Mouse (Mus musculus): Measurements from ENCODE around the gene Ggct. TPM values are rescaled to one million over a fixed set of nuclear protein-coding genes. Genes with fewer than 3 reads are reported as not detected.
"Not testable (repeated sequence)": the region's sequence is repeated elsewhere in the genome, so short reads cannot be mapped to it uniquely, and the experiment has no call there.

The Ggct gene
- polyA plus RNA-seq, 1 experiment from 2014 or later = 9.9 TPM

DNA sequence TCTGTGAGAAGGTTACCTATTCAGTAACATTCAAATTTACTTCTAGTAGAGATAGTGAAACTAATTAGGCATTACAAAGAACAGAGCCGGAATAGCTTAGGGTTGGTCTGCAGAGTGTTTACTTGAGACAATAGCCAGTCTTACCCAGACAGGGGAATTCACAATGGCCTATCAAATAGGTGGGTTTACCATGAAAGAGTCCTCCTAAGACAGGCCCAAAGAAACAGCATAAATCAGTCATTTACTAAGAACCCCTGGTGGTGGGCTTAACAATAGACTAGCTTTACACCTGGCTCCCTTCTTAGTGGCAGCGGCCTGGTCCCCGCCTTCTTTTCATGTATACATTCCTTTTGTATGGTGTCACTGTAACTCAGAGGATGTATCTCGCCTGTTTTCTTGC lies 39.4 kb downstream of the Ggct start:
- not testable (repeated sequence) for ATAC-seq (replicated peaks; ENCODE audit: low FRiP score, low TSS enrichment, low read depth); H3K27ac ChIP-seq (ENCODE audit: low read depth); H3K36me3 ChIP-seq (ENCODE audit: control insufficient read depth, insufficient read depth, low read length); H3K4me1 ChIP-seq (replicated peaks; ENCODE audit: control insufficient read depth, insufficient read depth, low read length); H3K4me2 ChIP-seq (ENCODE audit: low read length); DNase-seq (ENCODE audit: low spot score); H3K4me3 ChIP-seq (ENCODE audit: low read depth, low read length); H3K27me3 ChIP-seq (replicated peaks; ENCODE audit: control insufficient read depth, insufficient read depth, low read length); H3K9ac ChIP-seq (ENCODE audit: low read length); H3K9me3 ChIP-seq (ENCODE audit: control insufficient read depth, low read length)
- 86% methylated on average over 4 of the region's 4 CpGs for WGBS

GRCm38 (mm10) chr6:54952542-54952941 lies 40.2 kb downstream of the Ggct start:
- Histone ChIP-seq H3K27ac (ENCODE audit: low read depth) (no peak overlapping the region), H3K36me3 (ENCODE audit: control insufficient read depth, insufficient read depth, low read length) (no peaks in the 10 kb centered on the region), H3K4me3 (ENCODE audit: low read depth, low read length) (no peak overlapping the region), H3K27me3 (replicated peaks; ENCODE audit: control insufficient read depth, insufficient read depth, low read length) (no peaks in the 10 kb centered on the region), H3K9ac (ENCODE audit: low read length) (no peak overlapping the region), H3K4me2 (ENCODE audit: low read length) (no peak overlapping the region), H3K4me1 (replicated peaks; ENCODE audit: control insufficient read depth, insufficient read depth, low read length) (no peaks in the 10 kb centered on the region), H3K9me3 (ENCODE audit: control insufficient read depth, low read length) (0 out of 2 replicates have a peak, but pooled peaks cover 4% of the 10 kb centered on the region)
- DNase-seq (ENCODE audit: low spot score) (no peak), ATAC-seq (replicated peaks; ENCODE audit: low FRiP score, low TSS enrichment, low read depth) (no peak)
- WGBS = 92% methylated on average over 3 of the region's 3 CpGs

DNA sequence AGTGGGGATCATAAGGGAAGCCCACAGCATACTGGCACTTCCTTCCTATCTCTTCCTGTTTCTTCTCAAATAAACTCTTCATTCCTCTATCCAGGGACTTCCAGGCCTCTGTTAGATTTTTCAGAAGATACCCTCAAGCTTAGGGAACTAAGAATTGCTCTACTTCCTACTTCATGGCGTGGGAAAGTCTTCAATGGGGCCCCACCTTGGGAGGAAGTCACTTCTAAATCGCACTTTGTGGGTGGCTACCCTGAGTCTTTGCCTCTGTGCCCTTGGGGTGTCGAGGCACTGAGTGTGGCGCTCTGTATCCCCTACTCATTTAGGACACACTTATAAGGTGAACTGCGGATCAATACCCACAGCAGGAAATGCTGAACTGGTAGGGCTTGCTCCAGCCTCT lies 44.1 kb downstream of the Ggct start:
- Histone ChIP-seq H3K4me1 (replicated peaks; ENCODE audit: control insufficient read depth, insufficient read depth, low read length) (no peaks in the 10 kb centered on the region), H3K27me3 (replicated peaks; ENCODE audit: control insufficient read depth, insufficient read depth, low read length) (0 out of 2 replicates have a peak, but pooled peaks cover 10% of the 10 kb centered on the region), H3K9me3 (ENCODE audit: control insufficient read depth, low read length) (0 out of 2 replicates have a peak, but pooled peaks cover 4% of the 10 kb centered on the region), H3K4me3 (ENCODE audit: low read depth, low read length) (no peak overlapping the region), H3K27ac (ENCODE audit: low read depth) (no peak overlapping the region), H3K4me2 (ENCODE audit: low read length) (no peak overlapping the region), H3K9ac (ENCODE audit: low read length) (no peak overlapping the region), H3K36me3 (ENCODE audit: control insufficient read depth, insufficient read depth, low read length) (no peaks in the 10 kb centered on the region)
- DNase-seq (ENCODE audit: low spot score) = no peak
- 86% methylated on average over 5 of the region's 5 CpGs for WGBS
- no peak for ATAC-seq (replicated peaks; ENCODE audit: low FRiP score, low TSS enrichment, low read depth)

DNA sequence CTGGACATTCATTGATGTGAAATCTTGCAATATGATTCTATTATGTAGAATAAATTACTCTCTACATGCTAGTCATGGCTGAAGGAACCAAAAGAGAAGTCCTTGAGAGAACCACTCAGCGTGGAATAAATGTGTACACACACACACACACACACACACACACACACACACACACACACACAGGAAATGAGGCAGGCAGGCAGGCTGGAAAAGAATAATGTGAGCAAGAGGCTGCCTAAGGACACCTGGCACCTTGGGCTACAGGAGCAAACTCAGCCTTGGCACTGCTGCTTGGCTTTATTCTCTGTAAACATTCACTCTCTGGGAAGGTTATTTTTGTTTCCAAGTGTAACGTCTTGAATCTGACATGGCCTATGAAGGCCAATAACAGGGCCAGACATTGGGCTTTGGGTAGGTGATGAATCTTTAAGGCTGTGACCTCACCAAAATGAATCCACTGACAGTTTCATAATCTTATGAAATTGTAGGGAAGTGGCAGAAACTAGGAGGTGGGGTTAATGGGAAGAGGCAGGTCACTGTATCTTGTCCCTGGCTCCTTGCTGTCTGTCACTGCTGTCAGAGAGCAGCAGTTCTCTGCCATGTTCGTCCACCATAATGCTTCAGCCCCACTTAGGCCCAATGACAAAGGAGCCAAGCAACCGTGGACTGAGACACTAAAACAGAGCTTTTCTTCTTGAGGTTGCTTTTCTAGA lies 46.4 kb downstream of the Ggct start:
- H3K4me1 ChIP-seq (replicated peaks; ENCODE audit: control insufficient read depth, insufficient read depth, low read length) = no peaks in the 10 kb centered on the region
- H3K9ac ChIP-seq (ENCODE audit: low read length) = no peak overlapping the region
- no peaks in the 10 kb centered on the region for H3K36me3 ChIP-seq (ENCODE audit: control insufficient read depth, insufficient read depth, low read length)
- no peaks in the 10 kb centered on the region for H3K9me3 ChIP-seq (ENCODE audit: control insufficient read depth, low read length)
- H3K4me2 ChIP-seq (ENCODE audit: low read length) = no peak overlapping the region
- no peak overlapping the region for H3K27ac ChIP-seq (ENCODE audit: low read depth)
- ATAC-seq (replicated peaks; ENCODE audit: low FRiP score, low TSS enrichment, low read depth) = no peak
- DNase-seq (ENCODE audit: low spot score) = no peak
- WGBS = 70% methylated on average over 4 of the region's 4 CpGs
- H3K4me3 ChIP-seq (ENCODE audit: low read depth, low read length) = no peak overlapping the region
- peaks cover 18% of the 10 kb centered on the region; the same call in 1 of the 2 replicates for H3K27me3 ChIP-seq (replicated peaks; ENCODE audit: control insufficient read depth, insufficient read depth, low read length)

GRCm38 (mm10) chr6:54944551-54944950 lies 48.2 kb downstream of the Ggct start:
- no peak overlapping the region for H3K9ac ChIP-seq (ENCODE audit: low read length)
- no peaks in the 10 kb centered on the region; the same call in 1 of the 2 replicates for H3K4me1 ChIP-seq (replicated peaks; ENCODE audit: control insufficient read depth, insufficient read depth, low read length)
- H3K4me2 ChIP-seq (ENCODE audit: low read length) = no peak overlapping the region
- 77% methylated on average over 16 of the region's 16 CpGs for WGBS
- peaks cover 18% of the 10 kb centered on the region; the same call in 1 of the 2 replicates for H3K27me3 ChIP-seq (replicated peaks; ENCODE audit: control insufficient read depth, insufficient read depth, low read length)
- no peaks in the 10 kb centered on the region for H3K36me3 ChIP-seq (ENCODE audit: control insufficient read depth, insufficient read depth, low read length)
- no peak overlapping the region for H3K4me3 ChIP-seq (ENCODE audit: low read depth, low read length)
- ATAC-seq (replicated peaks; ENCODE audit: low FRiP score, low TSS enrichment, low read depth) (0 out of 2 replicates have a peak, but pooled peaks have one; percentile 7), DNase-seq (ENCODE audit: low spot score) (peak; percentile 55)
- no peak overlapping the region for H3K27ac ChIP-seq (ENCODE audit: low read depth)
- no peaks in the 10 kb centered on the region for H3K9me3 ChIP-seq (ENCODE audit: control insufficient read depth, low read length)

- H3K9me3 ChIP-seq (ENCODE audit: control insufficient read depth, low read length) = no peaks in the 10 kb centered on the region
- H3K36me3 ChIP-seq (ENCODE audit: control insufficient read depth, insufficient read depth, low read length) = no peaks in the 10 kb centered on the region
- H3K4me1 ChIP-seq (replicated peaks; ENCODE audit: control insufficient read depth, insufficient read depth, low read length) = no peaks in the 10 kb centered on the region; the same call in 1 of the 2 replicates
- ATAC-seq (replicated peaks; ENCODE audit: low FRiP score, low TSS enrichment, low read depth) = no peak
- WGBS = 58% methylated on average over 24 of the region's 24 CpGs
- peaks cover 18% of the 10 kb centered on the region; the same call in 1 of the 2 replicates for H3K27me3 ChIP-seq (replicated peaks; ENCODE audit: control insufficient read depth, insufficient read depth, low read length)
- no peak overlapping the region for H3K4me3 ChIP-seq (ENCODE audit: low read depth, low read length)
- no peak overlapping the region for H3K4me2 ChIP-seq (ENCODE audit: low read length)
- no peak for DNase-seq (ENCODE audit: low spot score)
- H3K9ac ChIP-seq (ENCODE audit: low read length) = no peak overlapping the region
- H3K27ac ChIP-seq (ENCODE audit: low read depth) = no peak overlapping the region
Measured at GRCm38 (mm10) chr6:54943753-54944152, 49.0 kb downstream of the Ggct start.

- Histone ChIP-seq H3K4me2 (ENCODE audit: low read length) (no peak overlapping the region), H3K4me3 (ENCODE audit: low read depth, low read length) (no peak overlapping the region), H3K36me3 (ENCODE audit: control insufficient read depth, insufficient read depth, low read length) (no peaks in the 10 kb centered on the region), H3K9ac (ENCODE audit: low read length) (no peak overlapping the region), H3K27me3 (replicated peaks; ENCODE audit: control insufficient read depth, insufficient read depth, low read length) (peaks cover 18% of the 10 kb centered on the region; the same call in 1 of the 2 replicates), H3K9me3 (ENCODE audit: control insufficient read depth, low read length) (no peaks in the 10 kb centered on the region), H3K4me1 (replicated peaks; ENCODE audit: control insufficient read depth, insufficient read depth, low read length) (no peaks in the 10 kb centered on the region; the same call in 1 of the 2 replicates), H3K27ac (ENCODE audit: low read depth) (no peak overlapping the region)
- ATAC-seq (replicated peaks; ENCODE audit: low FRiP score, low TSS enrichment, low read depth) (no peak), DNase-seq (ENCODE audit: low spot score) (no peak)
- 77% methylated on average over 16 of the region's 16 CpGs for WGBS
Measured at GRCm38 (mm10) chr6:54943292-54943691, 49.5 kb downstream of the Ggct start.

GRCm38 (mm10) chr6:54941149-54941548 lies 51.6 kb downstream of the Ggct start:
- Histone ChIP-seq H3K27me3 (replicated peaks; ENCODE audit: control insufficient read depth, insufficient read depth, low read length) (peaks cover 18% of the 10 kb centered on the region; the same call in 1 of the 2 replicates), H3K4me2 (ENCODE audit: low read length) (no peak overlapping the region), H3K9ac (ENCODE audit: low read length) (no peak overlapping the region), H3K36me3 (ENCODE audit: control insufficient read depth, insufficient read depth, low read length) (no peaks in the 10 kb centered on the region), H3K4me3 (ENCODE audit: low read depth, low read length) (no peak overlapping the region), H3K9me3 (ENCODE audit: control insufficient read depth, low read length) (no peaks in the 10 kb centered on the region), H3K27ac (ENCODE audit: low read depth) (no peak overlapping the region), H3K4me1 (replicated peaks; ENCODE audit: control insufficient read depth, insufficient read depth, low read length) (no peaks in the 10 kb centered on the region; the same call in 1 of the 2 replicates)
- 90% methylated on average over 6 of the region's 6 CpGs for WGBS
- no peak for ATAC-seq (replicated peaks; ENCODE audit: low FRiP score, low TSS enrichment, low read depth)
- DNase-seq (ENCODE audit: low spot score) = no peak

DNA sequence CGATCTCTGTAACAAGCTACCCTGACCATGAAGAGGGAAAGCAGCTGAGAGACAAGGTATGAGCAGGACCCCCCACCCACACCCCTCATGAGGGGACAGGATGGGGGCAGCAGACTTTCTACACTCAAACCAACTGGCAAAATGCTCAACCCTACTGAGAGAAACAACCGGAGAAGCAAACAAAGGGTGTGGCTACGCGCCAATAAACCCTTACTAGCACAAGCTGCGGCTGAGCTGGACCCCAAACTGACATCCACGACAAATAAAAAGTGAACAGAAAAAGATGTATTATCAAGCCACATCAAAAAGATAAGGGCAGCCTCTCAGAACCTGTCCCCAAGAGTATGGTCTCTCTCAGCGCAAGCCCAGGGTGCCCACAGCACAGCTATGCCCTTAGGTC lies 52.6 kb downstream of the Ggct start:
- Histone ChIP-seq H3K4me2 (ENCODE audit: low read length) (no peak overlapping the region), H3K27ac (ENCODE audit: low read depth) (no peak overlapping the region), H3K4me3 (ENCODE audit: low read depth, low read length) (no peak overlapping the region), H3K4me1 (replicated peaks; ENCODE audit: control insufficient read depth, insufficient read depth, low read length) (no peaks in the 10 kb centered on the region; the same call in 1 of the 2 replicates), H3K27me3 (replicated peaks; ENCODE audit: control insufficient read depth, insufficient read depth, low read length) (peaks cover 18% of the 10 kb centered on the region; the same call in 1 of the 2 replicates), H3K9me3 (ENCODE audit: control insufficient read depth, low read length) (no peaks in the 10 kb centered on the region), H3K9ac (ENCODE audit: low read length) (no peak overlapping the region), H3K36me3 (ENCODE audit: control insufficient read depth, insufficient read depth, low read length) (no peaks in the 10 kb centered on the region)
- WGBS = 77% methylated on average over 7 of the region's 7 CpGs
- no peak for DNase-seq (ENCODE audit: low spot score)
- ATAC-seq (replicated peaks; ENCODE audit: low FRiP score, low TSS enrichment, low read depth) = no peak
